Mouse (Mus musculus) lung, adult 2 months (tissue): ENCODE measurements at regions not wholly inside any gene's neighbourhood (a gene's known extent, or its start where the extent isn't known, plus 50 kb on each side); places are given as distances from the start of the nearest gene placed in this dataset.

Experiments
- CTCF ChIP-seq: fragments of 200-500 bp; IDR thresholded peaks from 2 replicates; pipeline ENCODE4 v1.5.1; 2011; ENCODE audit warnings: mild to moderate bottlenecking, low read length, control low read depth; ENCODE audit not compliant: insufficient read depth
- POLR2A ChIP-seq: fragments of 200-500 bp; IDR thresholded peaks from 2 replicates; pipeline ENCODE4 v1.6.1; 2011; ENCODE audit warnings: low read depth, mild to moderate bottlenecking, control low read depth, low read length, borderline replicate concordance; ENCODE audit errors: extremely low read depth

DNA sequence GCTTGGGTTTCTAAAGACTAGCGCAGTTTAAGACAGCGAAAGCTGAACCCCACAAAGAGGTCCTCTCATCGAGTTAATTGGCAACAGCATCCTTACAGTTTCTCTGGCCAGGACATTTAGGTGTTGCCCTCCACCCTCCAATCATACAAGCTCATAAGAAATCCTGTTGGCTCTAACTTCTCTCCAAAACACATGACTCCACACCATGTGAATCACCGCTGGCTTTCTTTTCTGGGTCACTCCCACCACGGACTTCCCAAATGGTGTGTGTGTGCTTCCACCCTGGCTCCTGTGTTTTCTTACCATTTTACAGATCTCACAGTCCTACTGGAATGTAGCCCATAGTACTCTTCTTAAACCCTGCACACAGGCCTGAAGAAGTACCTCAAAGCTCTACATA is 190.6 kb downstream of the Mylk4 start:
- TF ChIP-seq POLR2A (no peak), CTCF (no peak)
